Mouse (Mus musculus): Measurements from ENCODE around the gene Tcf15. TPM values are rescaled to one million over a fixed set of nuclear protein-coding genes. Genes with fewer than 3 reads are reported as not detected.

Tcf15 gene
- polyA plus RNA-seq (2014; fragmentation: Illumina TruSeq; extraction: RNeasy Lipid Tissue Mini Kit (QIAGEN cat#74804)), result not detected

DNA sequence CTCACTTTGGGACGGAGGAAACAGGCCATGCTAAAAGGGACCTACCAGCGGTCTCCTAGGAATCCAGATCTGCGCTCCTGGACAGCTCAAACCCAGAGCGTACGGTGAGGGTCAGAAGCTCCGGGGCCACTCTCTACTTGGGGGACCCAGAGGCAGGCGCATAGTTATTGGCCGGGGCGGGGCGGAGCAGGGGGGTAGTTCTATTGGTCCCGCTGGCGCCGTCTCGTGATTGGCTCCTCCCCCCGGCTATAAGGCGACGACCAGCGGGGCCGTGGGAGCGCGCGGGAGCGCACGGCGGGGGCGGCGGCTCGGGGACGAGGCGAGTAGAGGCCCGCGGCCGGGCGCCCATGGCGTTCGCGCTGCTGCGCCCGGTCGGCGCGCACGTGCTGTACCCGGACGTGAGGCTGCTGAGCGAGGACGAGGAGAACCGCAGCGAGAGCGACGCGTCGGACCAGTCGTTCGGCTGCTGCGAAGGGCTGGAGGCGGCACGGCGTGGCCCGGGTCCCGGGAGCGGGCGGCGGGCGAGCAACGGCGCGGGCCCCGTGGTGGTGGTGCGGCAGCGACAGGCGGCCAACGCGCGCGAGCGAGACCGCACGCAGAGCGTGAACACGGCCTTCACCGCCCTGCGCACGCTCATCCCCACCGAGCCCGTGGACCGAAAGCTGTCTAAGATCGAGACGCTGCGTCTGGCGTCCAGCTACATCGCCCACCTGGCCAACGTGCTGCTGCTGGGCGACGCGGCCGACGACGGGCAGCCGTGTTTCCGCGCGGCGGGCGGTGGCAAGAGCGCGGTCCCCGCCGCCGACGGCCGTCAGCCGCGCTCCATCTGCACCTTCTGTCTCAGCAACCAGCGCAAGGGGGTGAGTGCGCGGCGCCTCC, at the start of gene Tcf15:
Tcf15 (plus strand) TSS at position 283 of the 879 bp plus-strand sequence.

DNA sequence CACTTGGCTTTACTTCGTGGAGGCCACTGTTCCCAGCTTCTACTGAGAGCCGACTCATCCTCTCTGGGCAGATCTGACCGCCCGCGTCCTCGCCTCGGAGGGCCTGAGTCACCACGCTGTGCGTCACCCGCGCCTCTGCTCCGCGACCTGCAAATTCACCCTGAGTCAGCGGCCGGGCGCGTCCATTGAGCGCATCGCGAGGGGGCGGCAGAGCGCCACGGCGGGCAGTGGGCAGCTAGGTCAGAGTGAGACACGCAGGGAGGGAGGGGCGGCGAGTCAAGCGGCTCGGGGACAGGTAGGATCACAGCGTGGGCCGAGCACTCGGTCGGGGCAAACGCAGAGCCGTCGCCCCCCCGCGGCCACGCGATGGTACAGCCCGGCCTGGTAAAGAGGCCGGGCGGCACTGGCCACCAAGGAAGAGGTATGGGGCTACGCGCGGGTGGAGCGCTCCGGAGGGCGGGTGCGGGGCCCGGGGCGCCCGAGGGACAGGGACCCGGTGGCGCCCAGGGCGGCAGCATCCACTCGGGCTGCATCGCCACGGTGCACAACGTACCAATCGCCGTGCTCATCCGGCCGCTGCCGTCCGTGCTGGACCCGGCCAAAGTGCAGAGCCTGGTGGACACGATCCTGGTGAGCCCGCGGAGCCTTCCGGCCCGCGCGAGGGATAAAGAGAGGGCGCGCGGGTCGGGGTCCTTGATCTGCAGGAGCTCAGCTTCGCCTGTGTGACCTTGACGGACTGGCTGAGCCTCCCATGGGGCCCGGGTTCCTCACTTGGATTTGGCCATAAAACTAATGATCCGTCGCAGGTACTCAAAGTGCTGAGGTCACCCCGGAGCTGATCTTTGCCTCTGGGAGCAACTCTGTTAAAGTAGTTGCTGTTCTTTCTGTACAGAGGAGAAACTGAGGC, 37.8 kb upstream of the Tcf15 start, which contains the start of gene Srxn1:
Srxn1 (plus strand) TSS at position 199 of the 907 bp plus-strand sequence.

Other genes with a start within 250 kb of the Tcf15 start
- gene Angpt4, start 232.4 kb upstream of the Tcf15 start, polyA plus RNA-seq (2014; fragmentation: Illumina TruSeq; extraction: RNeasy Lipid Tissue Mini Kit (QIAGEN cat#74804)), result 0.43 TPM
- gene Fam110a, start 163.3 kb upstream of the Tcf15 start, polyA plus RNA-seq (2014; fragmentation: Illumina TruSeq; extraction: RNeasy Lipid Tissue Mini Kit (QIAGEN cat#74804)), result not detected
- gene Slc52a3, start 147.1 kb upstream of the Tcf15 start, polyA plus RNA-seq (2014; fragmentation: Illumina TruSeq; extraction: RNeasy Lipid Tissue Mini Kit (QIAGEN cat#74804)), result 0.94 TPM
- gene Scrt2, start 62.0 kb upstream of the Tcf15 start, polyA plus RNA-seq (2014; fragmentation: Illumina TruSeq; extraction: RNeasy Lipid Tissue Mini Kit (QIAGEN cat#74804)), result not detected
- 7.7 TPM for gene Srxn1, start 38.0 kb upstream of the Tcf15 start, polyA plus RNA-seq (2014; fragmentation: Illumina TruSeq; extraction: RNeasy Lipid Tissue Mini Kit (QIAGEN cat#74804))
- gene Csnk2a1, start 83.3 kb downstream of the Tcf15 start, polyA plus RNA-seq (2014; fragmentation: Illumina TruSeq; extraction: RNeasy Lipid Tissue Mini Kit (QIAGEN cat#74804)), result 241 TPM
- gene Tbc1d20, start 150.3 kb downstream of the Tcf15 start, polyA plus RNA-seq (2014; fragmentation: Illumina TruSeq; extraction: RNeasy Lipid Tissue Mini Kit (QIAGEN cat#74804)), result 29.5 TPM
- gene Rbck1, start 189.1 kb downstream of the Tcf15 start, polyA plus RNA-seq (2014; fragmentation: Illumina TruSeq; extraction: RNeasy Lipid Tissue Mini Kit (QIAGEN cat#74804)), result 0.54 TPM
- gene Trib3, start 200.5 kb downstream of the Tcf15 start, polyA plus RNA-seq (2014; fragmentation: Illumina TruSeq; extraction: RNeasy Lipid Tissue Mini Kit (QIAGEN cat#74804)), result not detected
- gene Nrsn2, start 233.1 kb downstream of the Tcf15 start, polyA plus RNA-seq (2014; fragmentation: Illumina TruSeq; extraction: RNeasy Lipid Tissue Mini Kit (QIAGEN cat#74804)), result not detected

All from ovary, adult 10 weeks (tissue).